Mouse (Mus musculus) liver, embryonic 11.5 days (tissue): ENCODE measurements around the gene E130311K13Rik. TPM values are rescaled to one million over a fixed set of nuclear protein-coding genes. Genes with fewer than 3 reads are reported as not detected.

Experiments
- ATAC-seq: fragments of 200-750 bp; cut with Nextera tagmentation; replicated peaks from 2 replicates; pipeline ENCODE4 v1.8.0; 2017; ENCODE audit warnings: moderate number of reproducible peaks, mild to moderate bottlenecking, moderate TSS enrichment, moderate library complexity; ENCODE audit not compliant: low FRiP score
- DNase-seq: peaks from one replicate; pipeline ENCODE4 v3.0.0-alpha.2; 2017; ENCODE audit warnings: low spot score
- H3K27ac ChIP-seq: fragments of 300-500 bp; sonication (generic); 2 replicates; pipeline ENCODE4 v1.5.1; 2014; ENCODE audit warnings: mild to moderate bottlenecking, low read depth, low read length, control low read depth
- H3K27me3 ChIP-seq: fragments of 300-500 bp; sonication (generic); replicated peaks from 2 replicates; pipeline ENCODE4 v1.6.1; 2014; ENCODE audit warnings: low read length, mixed read lengths; ENCODE audit not compliant: control insufficient read depth, insufficient read depth
- H3K36me3 ChIP-seq: fragments of 300-500 bp; sonication (generic); 2 replicates; pipeline ENCODE4 v1.6.1; 2014; ENCODE audit warnings: mild to moderate bottlenecking, low read length, moderate library complexity, mixed read lengths; ENCODE audit not compliant: control insufficient read depth, insufficient read depth
- H3K4me1 ChIP-seq: fragments of 300-500 bp; sonication (generic); replicated peaks from 2 replicates; pipeline ENCODE4 v1.6.1; 2014; ENCODE audit warnings: low read length, mixed read lengths; ENCODE audit not compliant: control insufficient read depth, insufficient read depth
- H3K4me2 ChIP-seq: fragments of 300-500 bp; sonication (generic); 2 replicates; pipeline ENCODE4 v1.6.1; 2014; ENCODE audit warnings: mild to moderate bottlenecking, control low read depth, moderate library complexity
- H3K4me3 ChIP-seq: fragments of 300-500 bp; sonication (generic); 2 replicates; pipeline ENCODE4 v1.5.1; 2014; ENCODE audit warnings: low read depth, low read length, control low read depth
- H3K9ac ChIP-seq: fragments of 300-500 bp; sonication (generic); 2 replicates; pipeline ENCODE4 v1.6.1; 2014; ENCODE audit warnings: low read depth, low read length, control low read depth
- H3K9me3 ChIP-seq: fragments of 300-500 bp; sonication (generic); 2 replicates; pipeline ENCODE4 v1.6.1; 2016; ENCODE audit warnings: low read length, inconsistent platforms, mixed read lengths; ENCODE audit not compliant: control insufficient read depth
- WGBS: fragments of 180-500 bp; shearing (Covaris S2); extraction: QIAGEN DNeasy Blood & Tissue Kit; methylation state at CpG from one replicate; pipeline ENCODE4 v1.1.7; 2014; 5-methylcytosine and 5-hydroxymethylcytosine counted together
- polyA plus RNA-seq: library from polyadenylated mRNA; unstranded; fragments of >200 nt; fragmentation: Nextera tagmentation; extraction: Ambion mirVana; gene quantifications from 2 replicates; pipeline ENCODE4 v1.2.1, GENCODE M21; 2014

E130311K13Rik gene
- polyA plus RNA-seq, 1 experiment from 2014 or later = 4.8 TPM

DNA sequence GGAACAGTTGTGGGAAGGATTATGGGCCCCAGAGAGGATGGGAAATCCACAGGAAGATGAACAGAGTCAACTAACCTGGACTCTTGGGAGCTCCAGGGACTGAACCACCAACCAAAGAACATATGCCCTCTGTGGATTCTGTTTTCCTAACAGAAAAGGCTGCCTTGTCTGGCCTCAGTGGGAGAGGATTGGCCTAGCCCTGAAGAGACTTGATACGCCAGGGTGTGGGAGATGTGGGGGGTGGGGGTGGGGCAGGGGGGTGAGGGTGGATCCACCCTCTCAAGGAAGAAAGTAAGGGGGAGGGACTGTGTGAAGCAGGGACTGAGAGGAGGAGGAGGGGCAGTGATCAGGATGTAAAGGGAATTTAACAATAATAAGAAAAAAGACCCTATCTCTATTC is 56.5 kb downstream of the E130311K13Rik start:
- no peak overlapping the region for H3K4me3 ChIP-seq
- no peaks in the 10 kb centered on the region for H3K4me1 ChIP-seq
- H3K27me3 ChIP-seq = no peaks in the 10 kb centered on the region
- WGBS = 29% methylated on average over 1 of the region's 1 CpGs
- no peak overlapping the region for H3K27ac ChIP-seq
- ATAC-seq (no peak), DNase-seq (no peak)
- H3K9me3 ChIP-seq = no peaks in the 10 kb centered on the region
- no peak overlapping the region for H3K4me2 ChIP-seq
- H3K9ac ChIP-seq = no peak overlapping the region
- H3K36me3 ChIP-seq = no peaks in the 10 kb centered on the region

DNA sequence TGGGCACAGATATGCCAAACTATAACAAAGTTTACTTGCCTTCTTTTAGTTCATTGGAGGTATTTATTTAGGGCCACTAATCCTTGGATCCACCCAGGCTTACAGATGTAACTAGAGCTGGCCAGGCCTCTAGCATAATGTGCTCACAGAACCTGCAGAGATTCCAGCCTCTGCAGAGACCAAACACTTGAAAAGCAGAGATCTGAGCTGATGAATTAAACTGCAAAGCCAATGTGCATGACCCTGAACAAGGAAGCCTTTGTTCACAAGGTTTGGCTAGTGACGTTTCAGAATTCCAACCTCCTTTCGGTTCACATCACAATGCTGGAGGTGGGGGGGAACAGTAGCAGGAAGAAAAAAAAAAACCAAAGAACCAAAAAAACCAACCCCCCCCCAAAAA is 58.0 kb downstream of the E130311K13Rik start:
- H3K4me2 ChIP-seq = no peak overlapping the region
- H3K9ac ChIP-seq = no peak overlapping the region
- H3K27ac ChIP-seq = no peak overlapping the region
- H3K9me3 ChIP-seq = no peaks in the 10 kb centered on the region
- 53% methylated on average over 2 of the region's 2 CpGs for WGBS
- H3K4me3 ChIP-seq = no peak overlapping the region
- DNase-seq (no peak), ATAC-seq (no peak)
- no peaks in the 10 kb centered on the region for H3K36me3 ChIP-seq
- H3K27me3 ChIP-seq = no peaks in the 10 kb centered on the region
- no peaks in the 10 kb centered on the region for H3K4me1 ChIP-seq

DNA sequence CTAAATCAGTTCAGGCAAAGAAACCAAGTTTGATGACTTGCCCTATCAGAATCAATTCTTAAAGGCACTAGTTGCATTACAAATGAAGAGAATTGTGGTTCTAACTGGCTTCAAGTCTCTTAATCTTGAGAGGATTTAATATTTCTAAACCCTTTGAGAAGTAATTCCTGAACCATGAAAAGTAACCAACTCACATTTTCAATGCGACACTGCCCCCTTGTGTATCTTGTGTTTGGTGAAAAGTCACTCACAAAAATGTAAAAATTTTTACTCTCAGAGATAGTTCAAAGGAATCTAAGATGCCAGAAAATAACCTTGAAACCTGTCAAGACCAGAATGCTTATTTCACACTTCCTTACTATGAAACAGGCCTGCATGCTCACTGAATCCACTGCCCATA is 61.0 kb downstream of the E130311K13Rik start:
- Histone ChIP-seq H3K9ac (no peak overlapping the region), H3K4me3 (no peak overlapping the region), H3K36me3 (no peaks in the 10 kb centered on the region), H3K27ac (no peak overlapping the region), H3K4me1 (no peaks in the 10 kb centered on the region), H3K9me3 (no peaks in the 10 kb centered on the region), H3K27me3 (no peaks in the 10 kb centered on the region), H3K4me2 (no peak overlapping the region)
- 51% methylated on average over 1 of the region's 1 CpGs for WGBS
- no peak for ATAC-seq
- no peak for DNase-seq

DNA sequence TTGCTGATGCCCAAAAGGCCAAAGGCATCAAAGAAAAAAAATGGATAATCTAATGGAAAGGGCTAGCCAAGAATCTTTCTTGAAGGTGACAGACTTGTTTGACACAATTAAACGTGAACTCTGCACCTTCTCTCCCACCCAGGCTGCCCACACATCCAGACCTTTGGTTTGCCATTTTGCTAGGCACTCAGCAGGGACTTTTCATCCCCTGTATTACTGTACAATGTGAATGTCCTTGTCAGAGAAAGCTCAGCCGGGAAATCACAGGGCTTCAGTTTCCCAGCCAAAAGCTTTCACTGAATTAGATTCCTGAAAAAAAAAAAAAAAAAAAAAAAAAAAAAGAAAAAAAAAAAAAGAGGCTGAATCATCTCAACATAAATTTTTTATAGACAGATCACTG is 64.2 kb downstream of the E130311K13Rik start:
- Histone ChIP-seq H3K36me3 (no peaks in the 10 kb centered on the region), H3K4me1 (no peaks in the 10 kb centered on the region), H3K4me2 (no peak overlapping the region), H3K4me3 (no peak overlapping the region), H3K9me3 (no peaks in the 10 kb centered on the region), H3K9ac (no peak overlapping the region), H3K27me3 (no peaks in the 10 kb centered on the region), H3K27ac (no peak overlapping the region)
- ATAC-seq = no peak
- 62% methylated on average over 2 of the region's 2 CpGs for WGBS
- no peak for DNase-seq

Other genes with a start within 250 kb of the E130311K13Rik start
- gene Plch1, start 30.0 kb downstream of the E130311K13Rik start, polyA plus RNA-seq = 0.74 and 0.75 TPM in 2 replicates
- 15.1 and 16.3 TPM in 2 replicates for gene Slc33a1, start 35.3 kb upstream of the E130311K13Rik start, polyA plus RNA-seq
- gene Gmps, start 46.6 kb upstream of the E130311K13Rik start, polyA plus RNA-seq = 49.2 and 60.3 TPM in 2 replicates
- not detected in 2 replicates for gene Vmn2r1, start 152.1 kb upstream of the E130311K13Rik start, polyA plus RNA-seq
- not detected in 2 replicates for gene Vmn2r2, start 212.5 kb upstream of the E130311K13Rik start, polyA plus RNA-seq